Mouse (Mus musculus): Measurements from ENCODE around the gene Nfatc2ip.

- TF ChIP-seq EP300 (optimal IDR thresholded peaks at IDR 0.05): no peak
- TF ChIP-seq CTCF (IDR thresholded peaks at IDR 0.05; ENCODE audit: low read depth): no peak
Measured at GRCm38 (mm10) chr7:126388185-126388584, 8.4 kb downstream of the Nfatc2ip start.

All from stomach, postnatal 0 days (tissue).